Mouse (Mus musculus) stomach, postnatal 0 days (tissue): ENCODE data around the gene Map2k6.

ENCODE experiments used
- CTCF ChIP-seq: IDR thresholded peaks from 2 replicates; pipeline ENCODE4 v1.5.1; 2016; ENCODE audit warnings: antibody characterized with exemption, low read depth, mild to moderate bottlenecking, moderate library complexity
- EP300 ChIP-seq: optimal IDR thresholded peaks from 2 replicates; pipeline ENCODE3; 2016; ENCODE audit warnings: antibody characterized with exemption

- TF ChIP-seq CTCF = no peak
- no peak for TF ChIP-seq EP300
Observed at GRCm38 (mm10) chr11:110403602-110404001, 4.7 kb downstream of the Map2k6 start.
